Mouse (Mus musculus): ENCODE results near the gene Hormad1. TPM values are rescaled to one million over a fixed set of nuclear protein-coding genes. Genes with fewer than 3 reads are reported as not detected.
"Not testable (repeated sequence)": the region's sequence is repeated elsewhere in the genome, so short reads cannot be mapped to it uniquely, and the experiment has no call there.

The Hormad1 gene
- total RNA-seq, 4 experiments from 2014 or later = not detected

DNA sequence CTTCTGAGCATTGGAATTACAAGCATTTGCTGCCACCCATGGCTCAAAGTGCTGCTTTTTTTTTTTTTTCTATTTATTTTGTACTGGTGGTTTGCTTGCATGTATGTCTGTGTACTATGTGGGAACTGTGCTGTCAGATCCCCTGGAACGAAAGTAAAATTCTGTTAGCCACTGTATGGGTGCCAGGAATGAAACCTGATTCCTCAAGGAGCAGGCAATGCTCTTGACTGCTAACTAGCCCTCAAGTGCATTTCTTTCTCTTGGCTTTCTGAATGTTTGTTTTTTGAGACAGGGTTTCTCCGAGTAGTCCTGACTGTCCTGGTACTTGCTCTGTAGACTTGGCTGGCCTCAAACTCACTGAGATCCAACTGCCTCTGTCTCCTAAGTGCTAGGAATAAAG is 2.3 kb downstream of the Hormad1 start:
- no peak for DNase-seq (ENCODE audit: low spot score in 2 of 2)

DNA sequence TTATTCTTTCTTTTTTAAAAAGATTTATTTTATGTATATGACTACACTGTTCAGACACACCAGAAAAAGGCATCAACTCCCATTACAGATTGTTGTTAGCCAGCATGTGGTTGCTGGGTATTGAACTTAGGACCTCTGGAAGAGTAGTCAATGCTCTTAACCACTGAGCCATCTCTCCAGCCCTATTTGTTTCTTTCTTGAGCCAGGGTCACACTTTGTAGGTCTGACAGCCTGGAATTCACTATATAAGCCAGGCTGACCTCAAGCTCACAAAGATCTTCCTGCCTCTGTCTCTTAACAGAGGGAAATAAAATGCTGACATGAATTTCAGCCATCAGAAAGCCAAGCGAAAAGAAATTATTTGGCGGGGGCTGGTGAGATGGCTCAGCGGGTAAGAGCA is 10.1 kb downstream of the Hormad1 start:
- no peak for DNase-seq (ENCODE audit: low spot score in 2 of 2)

- DNase-seq (ENCODE audit: low spot score in 2 of 2) = no peak
Observed at GRCm38 (mm10) chr3:95587754-95588603, 28.5 kb downstream of the Hormad1 start.

DNA sequence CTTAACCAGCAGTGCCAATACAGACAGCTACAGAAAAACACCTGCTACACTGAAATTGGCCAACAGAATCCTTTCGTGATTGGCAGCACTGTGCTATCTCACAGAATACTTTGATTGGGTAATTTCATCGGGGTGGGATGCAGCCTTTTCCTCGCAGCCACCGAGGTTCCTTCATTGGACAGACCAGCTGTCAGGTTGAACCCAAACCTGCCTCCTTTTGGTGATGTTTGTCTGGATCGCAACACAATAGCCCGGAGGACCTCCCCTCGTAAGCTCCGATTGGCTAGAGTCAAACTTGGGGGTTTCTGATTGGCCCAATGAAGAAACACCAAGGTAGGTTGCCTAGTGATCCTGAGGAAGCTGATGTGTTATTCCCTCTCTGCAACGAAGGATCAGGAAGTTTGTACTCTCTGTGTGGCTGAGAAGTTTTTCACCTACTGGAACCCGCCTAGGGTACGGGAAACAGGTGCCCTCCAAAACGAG is 29.2 kb downstream of the Hormad1 start, which contains the start of gene Golph3l:
Gene Golph3l (plus strand): TSS at position 331 of the 483 bp plus-strand sequence.
- DNase-seq (ENCODE audit: low spot score in 2 of 2) = peak; percentile 90 to 92

GRCm38 (mm10) chr3:95598734-95599133 is 39.3 kb downstream of the Hormad1 start:
- DNase-seq (ENCODE audit: low spot score in 2 of 2) = no peak

GRCm38 (mm10) chr3:95601287-95601686 is 41.8 kb downstream of the Hormad1 start:
- no peak for DNase-seq (ENCODE audit: low spot score in 2 of 2)

DNA sequence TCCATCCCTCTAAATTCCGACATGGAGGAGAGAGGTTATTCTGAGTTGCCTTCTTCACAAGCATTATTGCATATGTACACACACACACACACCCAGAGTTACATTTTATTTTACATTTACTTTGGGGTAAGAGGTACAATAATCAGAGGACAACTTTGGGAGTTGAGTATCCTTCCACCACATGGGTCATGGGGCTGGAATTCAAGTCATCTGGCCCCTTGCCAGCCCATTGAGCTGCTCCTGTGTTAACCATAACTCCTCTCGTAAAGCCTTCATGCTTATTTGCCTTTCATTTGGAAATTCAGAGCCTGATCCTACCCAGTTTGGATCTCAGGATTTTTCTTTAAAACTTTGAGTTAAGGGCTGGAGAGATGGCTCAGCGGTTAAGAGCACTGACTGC is 46.6 kb downstream of the Hormad1 start:
- no peak for DNase-seq (ENCODE audit: low spot score in 2 of 2)

- no peak for DNase-seq (ENCODE audit: low spot score in 2 of 2)
Observed at GRCm38 (mm10) chr3:95609195-95609594, 49.7 kb downstream of the Hormad1 start.

DNA sequence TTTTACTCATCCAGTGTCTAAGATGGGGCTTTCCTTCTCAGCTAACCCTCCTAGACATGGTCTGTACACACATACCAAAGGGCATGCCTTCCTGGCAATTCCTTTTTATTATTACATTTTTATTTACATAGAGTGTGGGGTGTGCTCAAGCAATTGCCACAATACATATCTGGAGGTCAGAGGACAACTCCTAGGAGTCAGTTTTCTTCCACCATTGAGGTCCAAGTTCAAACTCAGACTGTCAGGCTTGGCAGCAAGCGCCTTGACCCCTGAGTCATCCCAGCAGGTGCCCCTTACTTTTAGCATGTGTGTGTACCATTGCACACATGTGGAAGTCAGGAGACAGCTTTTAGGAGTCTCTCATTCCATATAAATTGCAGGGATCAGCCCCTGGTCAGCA is 54.5 kb downstream of the Hormad1 start:
- no peak for DNase-seq (ENCODE audit: low spot score in 2 of 2)

GRCm38 (mm10) chr3:95618511-95618910 is 59.0 kb downstream of the Hormad1 start:
- DNase-seq (ENCODE audit: low spot score in 2 of 2) = no peak

DNA sequence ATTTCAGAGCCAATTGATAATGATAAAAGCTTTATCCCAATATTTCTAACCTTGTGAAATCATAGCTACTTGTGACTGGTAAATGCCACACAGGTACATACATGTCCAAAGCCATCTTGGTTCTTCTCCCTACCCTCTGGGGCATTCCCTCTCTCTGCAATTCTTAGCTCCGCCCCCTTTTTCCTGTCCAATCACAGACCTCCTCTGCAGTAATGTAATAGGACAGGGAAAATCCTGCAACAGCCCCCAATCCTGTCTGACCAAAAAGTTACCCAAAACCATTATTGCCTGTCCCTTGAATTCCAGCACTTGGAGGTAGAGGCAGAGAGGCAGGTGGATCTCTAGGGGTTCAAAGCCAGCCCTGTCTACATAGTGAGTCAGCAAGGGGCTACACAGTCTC is 61.8 kb downstream of the Hormad1 start:
- DNase-seq (ENCODE audit: low spot score in 2 of 2) = no peak

DNA sequence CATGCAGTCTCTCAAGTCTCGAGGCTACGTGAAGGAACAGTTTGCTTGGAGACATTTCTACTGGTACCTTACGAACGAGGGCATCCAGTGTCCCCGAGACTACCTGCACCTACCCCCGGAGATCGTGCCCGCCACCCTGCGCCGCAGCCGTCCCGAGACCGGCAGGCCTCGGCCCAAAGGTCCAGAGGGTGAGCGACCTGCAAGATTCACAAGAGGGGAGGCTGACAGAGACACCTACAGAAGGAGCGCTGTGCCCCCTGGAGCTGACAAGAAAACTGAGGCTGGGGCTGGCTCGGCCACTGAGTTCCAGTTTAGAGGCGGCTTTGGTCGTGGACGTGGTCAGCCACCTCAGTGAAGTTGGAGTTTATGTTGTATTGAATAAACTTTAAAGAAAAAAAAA is 62.9 kb downstream of the Hormad1 start:
- not testable (repeated sequence) for DNase-seq (ENCODE audit: low spot score in 2 of 2)

DNA sequence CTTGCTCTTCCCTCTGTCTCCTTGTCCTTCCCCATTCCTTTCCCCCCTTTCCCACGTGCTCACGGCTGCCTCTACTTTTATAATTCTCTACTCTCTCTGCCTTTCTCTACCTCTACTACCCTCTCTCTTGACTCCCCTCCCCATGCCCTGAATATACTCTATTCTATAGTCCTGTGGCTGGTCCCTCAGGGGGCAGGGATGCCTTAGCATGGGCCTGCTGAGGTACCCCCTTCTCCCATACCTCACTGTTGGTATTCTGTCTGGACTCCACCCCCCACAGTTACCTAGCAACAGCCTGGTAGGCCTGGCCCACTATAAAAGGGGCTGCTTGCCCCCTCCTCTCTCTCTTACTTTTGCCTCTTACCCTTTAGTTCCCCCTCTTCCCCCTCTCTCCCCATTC is 64.1 kb downstream of the Hormad1 start:
- DNase-seq (ENCODE audit: low spot score in 2 of 2) = no peak

- DNase-seq (ENCODE audit: low spot score in 2 of 2) = not testable (repeated sequence)
Observed at GRCm38 (mm10) chr3:95623991-95624515, 64.6 kb downstream of the Hormad1 start.

DNA sequence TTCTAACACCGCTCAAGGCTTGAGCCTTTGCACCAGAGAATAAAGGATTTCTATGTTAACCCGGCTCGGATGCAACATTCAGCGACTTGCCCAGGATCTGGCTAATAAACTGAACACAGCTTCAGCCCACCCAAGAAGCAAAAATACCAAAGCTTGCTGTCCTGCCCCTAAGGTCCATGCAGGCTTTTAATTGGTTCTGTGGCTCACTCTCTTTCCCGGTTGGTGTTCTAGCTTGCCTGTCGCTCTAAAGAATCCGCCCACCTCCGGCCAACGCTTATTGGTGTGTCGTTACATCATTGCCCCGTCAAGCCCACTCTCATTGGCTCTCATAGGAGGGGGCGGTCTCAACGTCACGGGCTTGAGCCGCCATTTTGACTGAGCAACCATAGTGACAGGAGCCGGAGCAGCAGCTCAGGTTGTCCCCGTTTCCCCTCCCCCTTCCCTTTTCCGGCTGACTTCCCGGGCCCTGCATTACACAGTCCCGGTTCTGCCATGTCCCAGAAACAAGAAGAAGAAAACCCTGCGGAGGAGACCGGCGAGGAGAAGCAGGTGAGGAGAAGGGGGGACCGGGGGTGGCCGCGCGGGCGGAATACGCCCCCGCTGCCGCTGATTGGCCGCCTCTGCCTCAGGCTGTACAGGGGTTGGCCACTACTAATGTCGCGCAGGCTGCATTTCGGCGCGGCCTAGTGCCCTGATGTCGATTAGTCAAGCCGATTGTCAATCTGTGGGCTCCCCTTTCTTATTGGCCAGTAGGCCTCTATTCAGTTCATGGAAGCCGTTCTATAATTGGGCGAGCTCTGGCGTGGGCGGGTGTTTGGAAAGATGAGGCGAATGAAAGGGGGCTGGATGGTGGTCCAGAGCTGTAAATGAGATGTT is 65.4 kb downstream of the Hormad1 start, which contains the start of gene Ensa:
Gene Ensa (plus strand): TSS at position 366 of the 876 bp plus-strand sequence.
- peak; percentile 98 to 99 for DNase-seq (ENCODE audit: low spot score in 2 of 2)

DNA sequence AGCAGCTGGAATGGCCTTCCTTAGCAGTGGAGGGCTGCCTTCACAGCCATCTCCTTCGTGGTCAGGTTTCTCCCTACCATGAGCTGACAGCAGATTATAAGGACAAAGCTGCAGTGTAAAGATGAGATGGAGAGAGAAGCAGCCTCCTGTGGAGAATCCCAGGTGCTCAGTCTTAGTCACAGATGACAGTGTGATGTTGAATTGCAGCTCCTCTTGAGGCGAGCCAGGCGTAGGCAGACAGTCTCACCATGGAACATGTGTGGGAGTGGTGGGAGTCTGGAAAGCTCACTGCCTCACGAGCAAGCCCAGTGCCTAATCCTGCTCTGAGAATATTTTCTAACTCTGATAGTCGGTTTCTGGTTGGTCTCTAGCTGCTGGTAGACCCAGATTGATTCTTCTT is 68.3 kb downstream of the Hormad1 start:
- DNase-seq (ENCODE audit: low spot score in 2 of 2) = no peak

DNA sequence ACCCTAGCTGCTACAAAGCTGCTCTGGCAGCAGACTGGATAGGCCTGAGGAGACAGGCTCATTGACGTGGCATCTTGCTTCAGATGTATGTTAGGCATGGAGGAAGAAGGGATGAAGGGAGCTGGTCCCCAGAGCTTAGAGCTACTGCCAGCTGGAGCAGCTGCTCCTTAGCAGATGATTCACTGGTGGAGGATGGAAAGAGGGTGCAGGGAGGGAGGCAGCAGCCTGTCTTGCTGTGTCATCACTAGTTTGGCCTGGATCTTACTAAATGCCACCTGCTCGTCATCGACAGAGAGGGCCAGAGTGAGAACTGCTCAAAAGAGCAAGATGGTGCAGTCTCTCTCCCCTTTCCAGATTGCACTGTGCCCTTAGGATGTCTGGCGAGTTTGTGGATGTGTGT is 70.3 kb downstream of the Hormad1 start:
- DNase-seq (ENCODE audit: low spot score in 2 of 2) = no peak

GRCm38 (mm10) chr3:95630856-95631255 is 71.4 kb downstream of the Hormad1 start:
- no peak for DNase-seq (ENCODE audit: low spot score in 2 of 2)

DNA sequence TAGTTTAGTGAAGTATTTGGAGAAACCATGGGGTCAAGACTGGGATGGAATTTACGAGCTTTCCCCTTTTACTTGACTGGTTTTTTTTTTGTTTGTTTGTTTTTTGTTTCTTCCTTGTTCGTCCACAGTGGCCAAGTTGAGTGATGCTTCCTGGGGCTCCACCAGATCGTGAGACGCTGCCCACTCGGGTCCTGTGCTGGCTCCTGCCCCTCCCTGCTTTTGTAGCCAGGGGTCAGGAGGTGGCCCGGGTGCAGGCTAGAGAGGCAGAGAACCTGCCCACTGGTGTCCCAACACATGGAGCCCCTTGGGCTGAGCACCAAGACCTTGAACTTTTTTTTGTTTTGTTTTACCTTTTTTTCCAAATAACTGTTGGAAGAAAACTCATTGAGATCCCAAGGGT is 71.8 kb downstream of the Hormad1 start:
- no peak for DNase-seq (ENCODE audit: low spot score in 2 of 2)

- no peak for DNase-seq (ENCODE audit: low spot score in 2 of 2)
Observed at GRCm38 (mm10) chr3:95632648-95633588, 73.4 kb downstream of the Hormad1 start.

DNA sequence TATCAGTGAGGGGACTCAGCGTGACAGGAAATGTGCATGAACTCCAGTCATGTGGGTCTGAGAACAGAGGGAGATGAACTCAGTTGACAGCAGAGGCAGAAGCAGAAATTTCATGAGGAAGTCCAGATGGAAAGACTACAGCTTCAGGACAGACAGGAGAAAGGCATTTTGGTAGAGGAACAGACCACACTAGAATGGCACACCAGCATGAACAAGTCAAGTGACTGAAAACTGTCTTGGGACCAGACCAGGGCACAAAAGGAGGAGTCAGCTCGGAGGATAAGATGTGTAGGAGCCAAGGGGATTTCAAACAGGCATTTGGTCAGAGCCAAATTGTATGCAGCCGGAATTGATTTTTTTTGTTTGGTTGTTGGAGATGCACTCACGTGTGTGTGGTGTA is 76.2 kb downstream of the Hormad1 start:
- no peak for DNase-seq (ENCODE audit: low spot score in 2 of 2)
